Mouse (Mus musculus) forebrain, embryonic 11.5 days (tissue): ENCODE measurements around the gene Nox3. TPM values are rescaled to one million over a fixed set of nuclear protein-coding genes. Genes with fewer than 3 reads are reported as not detected.

ENCODE experiments used
- ATAC-seq: fragments of 200-750 bp; cut with Nextera tagmentation; replicated peaks from 2 replicates; pipeline ENCODE4 v1.8.0; 2017; ENCODE audit warnings: moderate TSS enrichment; ENCODE audit not compliant: low FRiP score
- DNase-seq: peaks from one replicate; pipeline ENCODE4 v3.0.0-alpha.2; 2017; ENCODE audit warnings: low spot score
- H3K27ac ChIP-seq: fragments of 300-500 bp; sonication (generic); 2 replicates; pipeline ENCODE4 v1.5.1; 2014; ENCODE audit warnings: low read depth, low read length
- H3K27me3 ChIP-seq: fragments of 300-500 bp; sonication (generic); 2 replicates; pipeline ENCODE4 v1.6.1; 2014; ENCODE audit warnings: mild to moderate bottlenecking, low read length, mixed read lengths; ENCODE audit not compliant: control insufficient read depth, insufficient read depth
- H3K36me3 ChIP-seq: fragments of 300-500 bp; sonication (generic); 2 replicates; pipeline ENCODE4 v1.6.1; 2014; ENCODE audit warnings: mild to moderate bottlenecking, low read length, moderate library complexity, mixed read lengths; ENCODE audit not compliant: control insufficient read depth, insufficient read depth
- H3K4me1 ChIP-seq: fragments of 300-500 bp; sonication (generic); replicated peaks from 2 replicates; pipeline ENCODE4 v1.6.1; 2014; ENCODE audit warnings: low read length, mixed read lengths; ENCODE audit not compliant: control insufficient read depth, insufficient read depth
- H3K4me2 ChIP-seq: fragments of 300-500 bp; sonication (generic); 2 replicates; pipeline ENCODE4 v1.6.1; 2014; ENCODE audit warnings: low read depth, mild to moderate bottlenecking, low read length, moderate library complexity, mixed read lengths; ENCODE audit not compliant: severe bottlenecking
- H3K4me3 ChIP-seq: fragments of 300-500 bp; sonication (generic); 2 replicates; pipeline ENCODE4 v1.5.1; 2014; ENCODE audit warnings: low read depth, low read length
- H3K9ac ChIP-seq: fragments of 300-500 bp; sonication (generic); 2 replicates; pipeline ENCODE4 v1.6.1; 2014; ENCODE audit warnings: low read length
- H3K9me3 ChIP-seq: fragments of 300-500 bp; sonication (generic); 2 replicates; pipeline ENCODE4 v1.6.1; 2016; ENCODE audit warnings: low read length, mixed read lengths; ENCODE audit not compliant: control insufficient read depth
- WGBS: fragments of 180-500 bp; shearing (Covaris S2); extraction: QIAGEN DNeasy Blood & Tissue Kit; methylation state at CpG from one replicate; pipeline ENCODE4 v1.1.7; 2014; 5-methylcytosine and 5-hydroxymethylcytosine counted together
- polyA plus RNA-seq: library from polyadenylated mRNA; unstranded; fragments of >200 nt; fragmentation: Nextera tagmentation; extraction: Ambion mirVana; gene quantifications from 2 replicates; pipeline ENCODE4 v1.2.1, GENCODE M21; 2014

The Nox3 gene
- polyA plus RNA-seq, 1 experiment from 2014 or later, result not detected

DNA sequence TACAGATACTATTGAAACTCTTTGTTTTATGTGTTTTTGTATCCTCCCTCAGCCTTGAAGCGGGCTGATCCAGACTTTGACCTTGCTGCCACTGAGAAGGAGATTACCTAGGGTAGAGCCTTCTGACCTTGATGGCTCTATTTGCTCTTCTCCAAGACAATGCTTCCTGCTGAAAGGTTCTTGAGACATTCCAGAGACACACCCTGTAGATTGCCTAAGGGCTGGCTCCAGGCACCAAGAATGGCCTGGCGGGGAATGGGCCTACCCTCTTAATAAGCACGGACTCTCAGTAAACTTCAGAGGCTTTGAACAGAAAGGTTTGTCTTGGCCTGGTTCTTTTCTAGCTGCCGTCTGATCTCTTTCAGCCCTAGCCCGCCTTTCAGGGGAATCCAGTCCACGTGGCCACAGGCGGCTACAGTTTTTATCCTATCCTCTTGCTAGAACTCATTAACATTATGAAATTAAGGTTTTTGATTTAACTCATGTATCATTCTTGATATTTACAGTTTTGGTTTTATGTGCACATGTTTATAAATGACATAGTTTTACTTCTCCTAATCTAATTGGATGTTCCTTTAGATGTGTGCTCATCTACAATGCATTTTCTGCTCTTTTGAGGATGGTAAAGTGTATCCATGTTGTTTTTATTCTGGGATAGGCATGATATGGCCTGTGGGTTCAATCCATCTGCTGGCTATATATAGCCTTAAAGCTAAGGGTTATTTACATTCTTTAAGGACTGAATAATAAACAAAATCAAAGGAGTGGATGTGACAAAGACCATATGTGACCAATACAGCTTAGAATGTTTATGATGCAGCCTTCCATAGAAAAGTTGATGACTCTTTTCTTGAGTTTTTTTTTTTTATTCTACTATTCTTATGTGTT lies 79.5 kb downstream of the Nox3 start:
- no peaks in the 10 kb centered on the region for H3K36me3 ChIP-seq
- ATAC-seq, result no peak
- DNase-seq, result no peak
- WGBS, result 72% methylated on average over 7 of the region's 7 CpGs
- H3K9ac ChIP-seq, result no peak overlapping the region
- no peaks in the 10 kb centered on the region for H3K9me3 ChIP-seq
- no peaks in the 10 kb centered on the region for H3K27me3 ChIP-seq
- H3K27ac ChIP-seq, result no peak overlapping the region
- no peaks in the 10 kb centered on the region for H3K4me1 ChIP-seq
- H3K4me2 ChIP-seq, result no peak overlapping the region
- H3K4me3 ChIP-seq, result no peak overlapping the region

DNA sequence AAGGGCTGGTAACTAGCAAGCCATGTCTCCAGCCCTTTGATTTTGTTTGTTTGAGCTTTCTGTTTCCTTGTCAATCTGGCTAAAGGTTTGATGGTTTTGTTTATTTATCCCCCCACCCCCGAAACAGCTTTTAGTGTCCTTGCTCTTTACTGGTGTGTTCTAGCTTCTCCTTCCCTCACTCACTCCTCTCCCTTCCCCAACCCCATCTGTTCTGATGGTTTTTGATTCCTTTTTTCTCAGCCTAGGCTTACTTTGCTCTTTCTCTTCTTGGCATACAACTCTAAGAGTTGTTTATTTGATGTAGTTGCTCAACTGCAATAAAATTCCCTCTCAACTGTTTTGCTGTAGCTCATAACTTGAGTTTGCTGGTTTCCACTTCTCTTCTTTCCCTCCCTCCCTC lies 80.5 kb downstream of the Nox3 start:
- Histone ChIP-seq H3K9me3 (no peaks in the 10 kb centered on the region), H3K4me1 (no peaks in the 10 kb centered on the region), H3K4me3 (no peak overlapping the region), H3K27ac (no peak overlapping the region), H3K36me3 (no peaks in the 10 kb centered on the region), H3K4me2 (no peak overlapping the region), H3K9ac (no peak overlapping the region), H3K27me3 (no peaks in the 10 kb centered on the region)
- DNase-seq (no peak), ATAC-seq (no peak)
- WGBS, result 92% methylated on average over 1 of the region's 1 CpGs

DNA sequence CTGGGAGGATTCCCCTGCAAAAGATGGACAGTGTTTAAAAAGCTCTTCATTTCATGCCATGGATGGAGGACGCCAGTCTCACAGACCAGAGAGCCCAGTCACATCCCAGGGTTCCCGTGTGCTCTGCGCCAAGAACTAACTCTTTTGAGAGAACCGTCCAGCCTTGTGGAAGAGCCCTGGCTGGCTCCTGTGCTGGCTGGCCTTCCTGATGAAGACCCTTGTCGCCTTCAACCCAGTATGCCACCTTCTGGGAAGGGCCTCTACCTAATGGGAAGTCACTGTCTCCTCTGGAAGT lies 84.3 kb downstream of the Nox3 start:
- DNase-seq, result no peak
- H3K9me3 ChIP-seq, result no peaks in the 10 kb centered on the region
- H3K4me3 ChIP-seq, result no peak overlapping the region
- WGBS, result 84% methylated on average over 5 of the region's 5 CpGs
- H3K4me1 ChIP-seq, result no peaks in the 10 kb centered on the region
- H3K4me2 ChIP-seq, result no peak overlapping the region
- no peaks in the 10 kb centered on the region for H3K36me3 ChIP-seq
- no peak overlapping the region for H3K27ac ChIP-seq
- no peak overlapping the region for H3K9ac ChIP-seq
- H3K27me3 ChIP-seq, result no peaks in the 10 kb centered on the region
- 0 out of 2 replicates have a peak, but pooled peaks have one; percentile 7 for ATAC-seq

DNA sequence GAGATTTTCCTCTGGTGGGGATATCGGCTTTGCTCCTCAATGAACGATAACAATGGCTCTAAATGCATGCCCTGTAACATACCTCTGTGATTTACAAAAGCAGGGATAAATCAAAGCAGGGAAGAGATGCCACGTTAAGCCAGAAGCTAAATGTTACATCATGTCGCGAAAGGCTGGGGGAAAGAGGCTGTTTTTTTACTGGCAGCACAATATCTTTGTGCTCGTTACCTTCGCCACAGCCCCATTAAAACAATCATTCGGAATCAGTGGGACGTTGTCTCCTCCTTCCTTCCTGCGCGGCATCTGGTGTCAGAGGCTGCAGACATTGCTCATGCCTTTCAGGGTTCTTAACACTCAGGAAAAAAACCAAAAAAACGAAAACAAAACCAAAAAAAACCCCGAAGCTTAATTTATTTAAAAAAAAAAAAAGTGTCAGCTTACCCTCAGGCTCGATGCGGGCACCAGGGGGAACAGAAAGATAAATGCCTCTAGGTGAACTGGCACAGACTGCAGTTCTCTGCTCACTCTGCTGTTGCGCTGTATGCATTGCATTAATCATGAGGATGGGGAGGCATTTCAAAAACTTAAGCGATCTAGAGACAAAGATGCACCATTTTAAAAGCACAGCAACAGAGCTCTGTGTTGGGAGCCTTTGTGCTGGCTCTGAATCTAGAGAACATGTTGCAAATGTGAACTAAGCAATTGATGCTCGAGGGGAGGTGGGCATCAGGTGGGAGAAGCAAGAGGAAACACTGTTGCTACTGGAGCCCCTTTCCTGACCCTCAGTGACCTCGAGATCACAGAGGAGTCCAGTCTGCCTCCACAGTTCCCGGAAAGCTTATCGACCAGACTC lies 84.9 kb downstream of the Nox3 start:
- no peaks in the 10 kb centered on the region for H3K36me3 ChIP-seq
- H3K9me3 ChIP-seq, result no peaks in the 10 kb centered on the region
- H3K9ac ChIP-seq, result peak overlapping the region; percentile 27; the same call in 1 of the 2 replicates
- DNase-seq (no peak), ATAC-seq (peak; percentile 60; the same call in 1 of the 2 replicates)
- WGBS, result 20% methylated on average over 21 of the region's 21 CpGs
- H3K4me3 ChIP-seq, result peak overlapping the region; percentile 17; the same call in 1 of the 2 replicates
- H3K4me1 ChIP-seq, result no peaks in the 10 kb centered on the region
- peak overlapping the region; percentile 48 for H3K4me2 ChIP-seq
- no peak overlapping the region for H3K27ac ChIP-seq
- H3K27me3 ChIP-seq, result no peaks in the 10 kb centered on the region

DNA sequence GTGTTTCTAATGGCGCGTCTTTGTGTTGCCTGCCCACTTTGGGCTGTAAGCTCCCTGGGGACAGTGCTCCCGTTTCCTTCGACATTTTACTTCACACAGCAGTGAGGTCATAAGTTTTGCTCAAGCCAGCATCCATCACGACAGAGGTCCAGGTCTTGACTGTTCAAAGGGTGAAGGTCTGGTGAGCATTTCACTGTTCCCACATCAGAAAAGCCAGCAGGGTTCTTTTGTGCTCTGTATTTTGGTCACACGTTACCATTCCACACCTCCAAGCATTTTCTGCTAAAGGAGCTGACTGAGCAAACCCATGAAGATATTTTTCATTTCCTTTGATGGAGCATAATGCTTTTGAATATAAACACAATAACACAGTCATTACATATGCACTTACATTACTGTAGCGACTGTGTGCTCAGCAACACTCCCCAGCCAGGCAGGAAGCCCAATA lies 85.7 kb downstream of the Nox3 start:
- H3K27ac ChIP-seq, result no peak overlapping the region
- H3K36me3 ChIP-seq, result no peaks in the 10 kb centered on the region
- no peaks in the 10 kb centered on the region for H3K27me3 ChIP-seq
- no peaks in the 10 kb centered on the region for H3K9me3 ChIP-seq
- WGBS, result 54% methylated on average over 7 of the region's 7 CpGs
- ATAC-seq (no peak), DNase-seq (no peak)
- no peak overlapping the region for H3K9ac ChIP-seq
- no peaks in the 10 kb centered on the region for H3K4me1 ChIP-seq
- H3K4me2 ChIP-seq, result no peak overlapping the region
- no peak overlapping the region for H3K4me3 ChIP-seq

DNA sequence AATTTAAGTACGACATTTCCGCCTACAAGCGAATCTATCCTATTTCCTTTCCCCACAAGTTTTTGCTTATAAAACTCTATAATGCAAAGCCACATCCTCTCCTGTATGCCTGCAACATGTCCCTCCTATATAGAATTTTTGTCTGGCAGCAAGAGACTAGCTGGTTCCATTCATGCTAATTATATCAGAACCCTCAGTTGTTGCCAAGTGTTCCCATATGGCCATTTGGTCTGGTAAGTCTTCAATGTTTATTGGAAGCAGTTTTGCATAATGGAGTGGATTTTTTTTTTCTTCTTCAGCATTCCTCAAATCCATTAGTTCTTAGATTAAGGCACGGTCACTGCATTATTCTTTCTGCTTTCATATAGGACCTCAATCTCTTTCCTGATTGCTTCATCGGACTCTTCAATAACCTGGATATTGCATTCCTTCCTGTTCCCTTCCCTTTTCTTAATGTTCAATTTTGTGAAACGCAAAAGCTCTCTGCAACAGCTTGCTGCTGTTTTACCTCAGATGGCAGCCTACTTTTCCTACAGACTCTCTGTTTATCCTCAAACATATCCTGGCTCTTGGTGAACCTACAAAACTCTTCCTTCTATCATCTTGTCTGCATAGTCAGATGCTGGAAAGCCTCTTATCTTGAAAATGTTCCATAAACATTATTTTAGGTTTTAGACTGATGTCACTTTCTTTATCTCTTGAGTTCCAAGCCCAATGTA lies 92.9 kb downstream of the Nox3 start:
- Histone ChIP-seq H3K4me3 (no peak overlapping the region), H3K4me1 (no peaks in the 10 kb centered on the region), H3K4me2 (no peak overlapping the region), H3K9ac (no peak overlapping the region), H3K27ac (no peak overlapping the region), H3K27me3 (no peaks in the 10 kb centered on the region), H3K9me3 (no peaks in the 10 kb centered on the region), H3K36me3 (no peaks in the 10 kb centered on the region)
- no peak for DNase-seq
- ATAC-seq, result no peak
- 89% methylated on average over 6 of the region's 6 CpGs for WGBS

DNA sequence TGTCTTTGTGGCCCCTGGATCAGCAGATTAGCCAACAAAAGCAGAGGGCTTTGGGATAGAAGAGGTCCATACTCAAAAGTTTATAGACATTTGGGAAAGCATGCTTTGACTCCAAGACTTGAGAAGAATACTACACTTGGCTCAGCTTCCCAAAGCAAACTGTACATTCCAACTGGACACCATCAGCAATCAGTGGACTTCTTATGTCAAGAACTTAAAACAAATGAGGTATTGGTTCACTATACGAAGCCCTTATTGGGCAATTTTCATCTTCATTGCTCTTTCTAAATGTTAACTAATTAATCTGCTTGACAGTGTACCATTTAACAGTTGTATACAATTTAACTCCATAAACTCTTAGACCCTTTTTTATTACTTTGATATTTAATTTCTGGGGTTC lies 97.7 kb downstream of the Nox3 start:
- no peak overlapping the region for H3K4me3 ChIP-seq
- no peak overlapping the region for H3K9ac ChIP-seq
- H3K27me3 ChIP-seq, result no peaks in the 10 kb centered on the region
- no peaks in the 10 kb centered on the region for H3K9me3 ChIP-seq
- no peaks in the 10 kb centered on the region for H3K4me1 ChIP-seq
- 80% methylated on average over 1 of the region's 1 CpGs for WGBS
- no peak for ATAC-seq
- no peak overlapping the region for H3K4me2 ChIP-seq
- no peak for DNase-seq
- H3K36me3 ChIP-seq, result no peaks in the 10 kb centered on the region
- no peak overlapping the region for H3K27ac ChIP-seq

DNA sequence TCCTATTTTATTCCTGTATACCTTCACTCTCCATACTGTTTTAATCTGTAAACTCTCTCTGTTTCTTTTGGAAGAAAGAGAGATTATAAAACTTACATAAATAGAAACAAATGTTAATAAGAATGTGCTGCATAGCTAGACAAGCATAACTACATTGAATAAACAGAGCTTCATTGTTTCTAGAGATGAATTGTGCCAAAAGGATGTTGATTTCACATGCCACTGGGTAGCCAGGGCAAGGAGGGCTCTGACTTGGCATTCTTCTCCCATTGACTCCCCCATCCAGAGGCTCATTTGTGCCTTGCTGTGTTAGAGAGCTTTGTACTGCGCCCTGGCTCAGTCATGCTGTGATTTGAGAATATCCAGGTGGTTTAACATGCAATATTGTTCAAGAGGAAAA lies 98.2 kb downstream of the Nox3 start:
- no peak for DNase-seq
- Histone ChIP-seq H3K27me3 (no peaks in the 10 kb centered on the region), H3K4me3 (no peak overlapping the region), H3K4me2 (no peak overlapping the region), H3K27ac (no peak overlapping the region), H3K9me3 (no peaks in the 10 kb centered on the region), H3K4me1 (no peaks in the 10 kb centered on the region), H3K9ac (no peak overlapping the region), H3K36me3 (no peaks in the 10 kb centered on the region)
- 82% methylated on average over 1 of the region's 1 CpGs for WGBS
- ATAC-seq, result no peak
